Mouse (Mus musculus): Measurements from ENCODE around the gene Htr3a.
A peak's percentile ranks its signal among the peaks of the same experiment; 100 is the strongest.

Htr3a gene

GRCm38 (mm10) chr9:48910885-48911537, at the start of gene Htr3a:
Gene Htr3a (minus strand): TSS chr9:48911099.
- peak; percentile 30 for DNase-seq (ENCODE audit: extremely low spot score, low spot score)

GRCm38 (mm10) chr9:48947565-48947964, 36.7 kb upstream of the Htr3a start:
- DNase-seq (ENCODE audit: extremely low spot score, low spot score): no peak

GRCm38 (mm10) chr9:48942349-48942748, 31.4 kb upstream of the Htr3a start:
- no peak for DNase-seq (ENCODE audit: extremely low spot score, low spot score)

DNA sequence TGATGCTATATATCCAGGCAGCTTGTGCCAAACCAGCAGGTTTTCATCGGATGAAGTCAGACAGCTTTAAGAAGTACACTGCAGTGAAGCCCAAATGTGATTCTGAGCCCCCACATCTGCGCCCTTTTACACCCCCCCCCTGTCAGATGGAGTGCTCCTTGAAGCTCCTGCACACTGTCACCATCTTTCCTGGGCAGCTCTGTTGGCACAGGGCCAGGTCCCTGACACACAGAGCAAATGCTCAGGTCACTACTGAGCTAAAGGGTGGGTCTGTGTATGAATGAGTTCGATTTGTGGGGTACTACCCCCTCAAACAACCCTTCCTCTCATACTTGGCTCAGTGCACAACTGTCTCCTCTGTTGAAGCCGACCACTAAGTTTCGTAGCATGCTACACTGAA, 18.5 kb upstream of the Htr3a start:
- no peak for DNase-seq (ENCODE audit: extremely low spot score, low spot score)

DNA sequence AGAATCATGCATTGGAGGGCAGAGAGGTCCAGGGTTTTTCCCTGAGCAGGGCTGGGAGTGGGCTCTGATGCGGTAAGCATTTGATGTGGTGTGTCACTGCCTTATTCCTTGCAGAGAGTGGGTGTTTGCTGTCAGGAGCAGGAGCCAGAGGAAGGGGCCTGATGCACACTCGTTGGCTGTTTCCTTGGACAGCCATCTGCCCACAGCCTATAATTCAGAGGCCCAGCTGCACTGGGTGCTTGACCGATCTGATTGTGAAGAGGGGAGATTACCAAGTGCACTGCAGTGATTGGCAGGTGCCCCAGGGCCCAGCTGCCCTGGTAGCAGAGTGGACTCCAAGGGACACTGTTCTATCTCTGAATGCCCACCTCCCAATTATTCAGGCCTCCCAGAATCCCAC, 17.9 kb upstream of the Htr3a start:
- no peak for DNase-seq (ENCODE audit: extremely low spot score, low spot score)

- DNase-seq (ENCODE audit: extremely low spot score, low spot score): no peak
Measured at GRCm38 (mm10) chr9:48916011-48916788, 5.3 kb upstream of the Htr3a start.

- no peak for DNase-seq (ENCODE audit: extremely low spot score, low spot score)
Measured at GRCm38 (mm10) chr9:48904421-48904820, 6.5 kb downstream of the Htr3a start.

DNA sequence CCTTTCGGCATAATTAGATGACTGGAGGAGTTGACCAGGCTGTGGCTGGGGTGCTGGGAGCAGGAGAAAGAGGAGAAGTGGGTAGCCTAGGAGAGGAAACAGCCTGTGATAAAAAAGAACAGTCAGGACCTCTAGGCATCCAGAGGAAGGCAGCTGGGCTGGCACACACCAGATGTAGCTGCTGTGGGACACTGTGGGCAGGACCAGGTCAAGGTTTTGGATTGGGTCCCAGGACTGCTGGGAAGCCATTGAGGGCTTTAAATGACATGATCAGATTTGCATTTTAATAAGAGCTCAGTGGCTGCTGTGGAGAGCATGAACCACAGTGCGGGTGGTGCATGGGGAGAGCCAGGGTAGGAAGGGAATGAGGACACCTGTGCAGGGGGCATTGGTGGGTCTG, 7.1 kb downstream of the Htr3a start:
- DNase-seq (ENCODE audit: extremely low spot score, low spot score): no peak

GRCm38 (mm10) chr9:48898551-48898950, 12.3 kb downstream of the Htr3a start:
- peak; percentile 50 for DNase-seq (ENCODE audit: extremely low spot score, low spot score)

- peak; percentile 58 for DNase-seq (ENCODE audit: extremely low spot score, low spot score)
Measured at GRCm38 (mm10) chr9:48895819-48896536, 14.9 kb downstream of the Htr3a start.

GRCm38 (mm10) chr9:48894755-48895154, 16.1 kb downstream of the Htr3a start:
- DNase-seq (ENCODE audit: extremely low spot score, low spot score): no peak

GRCm38 (mm10) chr9:48893986-48894385, 16.9 kb downstream of the Htr3a start:
- DNase-seq (ENCODE audit: extremely low spot score, low spot score): peak; percentile 84

GRCm38 (mm10) chr9:48889093-48889492, 21.8 kb downstream of the Htr3a start:
- DNase-seq (ENCODE audit: extremely low spot score, low spot score): no peak

GRCm38 (mm10) chr9:48872896-48873295, 38.0 kb downstream of the Htr3a start:
- no peak for DNase-seq (ENCODE audit: extremely low spot score, low spot score)

GRCm38 (mm10) chr9:48866523-48867121, 44.3 kb downstream of the Htr3a start:
- no peak for DNase-seq (ENCODE audit: extremely low spot score, low spot score)

- no peak for DNase-seq (ENCODE audit: extremely low spot score, low spot score)
Measured at GRCm38 (mm10) chr9:48865235-48865634, 45.7 kb downstream of the Htr3a start.

DNA sequence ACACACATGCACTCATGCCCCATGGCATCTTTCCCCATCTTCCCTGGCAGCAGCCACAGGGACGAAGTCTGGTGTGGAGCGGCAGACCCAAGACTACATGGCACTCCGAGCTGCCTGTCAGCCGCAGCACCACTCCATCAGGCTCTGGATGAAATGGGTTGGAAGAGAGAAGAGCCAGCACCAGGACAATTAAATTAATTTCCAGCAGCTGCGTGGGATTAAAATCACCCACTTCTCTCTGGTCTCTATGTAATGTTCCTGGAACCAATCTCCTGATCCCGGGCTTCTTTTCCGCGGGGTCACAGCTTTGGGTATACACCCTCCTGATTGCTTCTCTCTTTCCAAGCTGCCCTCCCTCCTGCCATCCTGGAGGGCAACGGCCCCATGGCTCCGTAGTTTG, 49.4 kb downstream of the Htr3a start:
- DNase-seq (ENCODE audit: extremely low spot score, low spot score): no peak

GRCm38 (mm10) chr9:48860526-48860845, 50.4 kb downstream of the Htr3a start:
- DNase-seq (ENCODE audit: extremely low spot score, low spot score): peak; percentile 82

- DNase-seq (ENCODE audit: extremely low spot score, low spot score): no peak
Measured at GRCm38 (mm10) chr9:48859828-48860525, 50.9 kb downstream of the Htr3a start.

DNA sequence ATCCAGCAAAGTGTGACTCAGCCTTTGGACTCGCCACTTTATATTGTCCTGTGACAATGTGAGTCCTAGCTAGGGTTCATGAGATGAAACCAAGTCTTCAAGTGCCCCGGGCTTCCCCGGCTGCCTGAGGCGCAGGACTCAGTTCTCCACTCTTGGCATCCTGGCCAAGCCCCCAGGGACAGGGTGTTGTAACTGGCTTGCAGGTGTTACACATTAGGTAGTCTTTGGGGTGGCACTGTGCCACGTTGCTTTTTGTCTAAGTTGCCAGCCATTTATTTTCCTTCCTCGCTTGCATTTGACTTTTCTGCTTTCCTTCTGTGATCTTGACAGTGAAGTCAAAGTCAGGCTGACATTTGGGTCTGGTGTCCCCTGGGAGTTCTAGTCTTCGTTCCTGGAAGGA, 53.0 kb downstream of the Htr3a start:
- no peak for DNase-seq (ENCODE audit: extremely low spot score, low spot score)

- DNase-seq (ENCODE audit: extremely low spot score, low spot score): no peak
Measured at GRCm38 (mm10) chr9:48856240-48856639, 54.7 kb downstream of the Htr3a start.
